Mouse (Mus musculus): ENCODE data around the gene Zp2. TPM values are rescaled to one million over a fixed set of nuclear protein-coding genes. Genes with fewer than 3 reads are reported as not detected.

Zp2 gene
- total and polyA plus RNA-seq, 3 experiments: not detected

DNA sequence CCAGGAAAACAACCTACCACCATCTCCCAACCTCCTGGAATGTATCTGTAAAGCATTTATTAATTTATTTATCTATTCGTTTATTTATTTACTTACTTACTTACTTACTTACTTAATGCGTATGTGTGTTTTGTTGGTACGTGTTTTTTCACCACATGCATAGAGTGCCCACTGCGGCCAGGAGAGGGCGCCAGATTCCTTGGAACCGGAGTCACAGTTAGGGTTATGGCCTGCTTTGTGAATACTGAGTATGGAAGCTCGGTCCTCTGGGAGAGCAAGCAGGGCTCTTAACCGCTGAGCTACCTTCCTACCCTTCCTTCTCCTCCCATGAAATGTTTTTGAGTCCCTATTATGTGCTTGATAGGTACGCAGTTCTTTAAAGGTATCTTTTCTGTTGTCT is 46.7 kb downstream of the Zp2 start:
- TF ChIP-seq ZC3H11A (IDR thresholded peaks at IDR 0.05; ENCODE audit: low read depth, low read length) (peak; percentile 50), SMC3 (IDR thresholded peaks at IDR 0.05; ENCODE audit: low read depth, low read length) (peak; percentile 64), MAFK (IDR thresholded peaks at IDR 0.05; ENCODE audit: borderline replicate concordance, low read depth, low read length) (no peak), CHD2 (IDR thresholded peaks at IDR 0.05; ENCODE audit: low read length) (no peak), MEF2A (IDR thresholded peaks at IDR 0.05; ENCODE audit: extremely low read depth, insufficient replicate concordance, low read depth, low read length, poor library complexity, severe bottlenecking) (no peak), JUND (IDR thresholded peaks at IDR 0.05; ENCODE audit: low read depth, low read length) (no peak), RAD21 (IDR thresholded peaks at IDR 0.05; ENCODE audit: low read depth, low read length) (peak; percentile 64), CHD1 (IDR thresholded peaks at IDR 0.05; ENCODE audit: low read depth, low read length) (no peak), GATA1 (IDR thresholded peaks at IDR 0.05; ENCODE audit: low read depth, low read length) (no peak), USF1 (IDR thresholded peaks at IDR 0.05; ENCODE audit: low read depth, low read length) (no peak), HCFC1 (IDR thresholded peaks at IDR 0.05; ENCODE audit: low read depth, low read length) (no peak), MAZ (IDR thresholded peaks at IDR 0.05; ENCODE audit: low read depth, low read length) (no peak), E2F4 (IDR thresholded peaks at IDR 0.05; ENCODE audit: borderline replicate concordance, low read depth, low read length) (no peak), KAT2A (conservative IDR thresholded peaks at IDR 0.05; ENCODE audit: low read depth, low read length) (no peak), ETS1 (IDR thresholded peaks at IDR 0.05; ENCODE audit: low read depth, low read length) (no peak), ZMIZ1 (IDR thresholded peaks at IDR 0.05; ENCODE audit: low read depth, low read length) (no peak), UBTF (IDR thresholded peaks at IDR 0.05; ENCODE audit: borderline replicate concordance, insufficient read depth, low read depth, low read length) (no peak), MAX (IDR thresholded peaks at IDR 0.05; ENCODE audit: low read length) (no peak), CTCF (IDR thresholded peaks at IDR 0.05 in 2 of 3, conservative IDR thresholded peaks at IDR 0.05 in 1 of 3; ENCODE audit: control insufficient read depth in 1 of 3, insufficient read depth in 1 of 3, low read depth in 2 of 3, low read length in 3 of 3, poor library complexity in 1 of 3, severe bottlenecking in 1 of 3) (peak; percentile 59 to 85 (median 74)), EP300 (IDR thresholded peaks at IDR 0.05; ENCODE audit: low read depth in 1 of 2, low read length in 2 of 2) (no peak), TCF12 (IDR thresholded peaks at IDR 0.05; ENCODE audit: low read depth, low read length) (no peak), ZNF384 (IDR thresholded peaks at IDR 0.05; ENCODE audit: low read depth, low read length) (no peak)
- H3K79me2 ChIP-seq (ENCODE audit: control insufficient read depth, insufficient read depth, low read length, poor library complexity): no peaks in the 10 kb centered on the region
- no peak overlapping the region for H3K27ac ChIP-seq (ENCODE audit: control insufficient read depth, low read depth, low read length)
- no peaks in the 10 kb centered on the region for H3K36me3 ChIP-seq (ENCODE audit: control insufficient read depth in 1 of 2, insufficient read depth in 2 of 2, low read length in 2 of 2)
- no peaks in the 10 kb centered on the region for H3K4me1 ChIP-seq (ENCODE audit: control insufficient read depth in 1 of 2, insufficient read depth in 2 of 2, low read length in 2 of 2)
- no peaks in the 10 kb centered on the region for H3K9me3 ChIP-seq (replicated peaks; ENCODE audit: insufficient read depth, low read length)
- peak; percentile 55 for DNase-seq (ENCODE audit: low read depth, low spot score)
- no peaks in the 10 kb centered on the region for H3K27me3 ChIP-seq (ENCODE audit: control insufficient read depth in 1 of 2, insufficient read depth in 2 of 2, low read length in 2 of 2)
- no peak overlapping the region for H3K9ac ChIP-seq (ENCODE audit: control insufficient read depth, low read depth, low read length, poor library complexity, severe bottlenecking)
- no peak overlapping the region for H3K4me3 ChIP-seq (ENCODE audit: control insufficient read depth in 1 of 2, insufficient read depth in 1 of 2, low read depth in 2 of 2, low read length in 2 of 2)

DNA sequence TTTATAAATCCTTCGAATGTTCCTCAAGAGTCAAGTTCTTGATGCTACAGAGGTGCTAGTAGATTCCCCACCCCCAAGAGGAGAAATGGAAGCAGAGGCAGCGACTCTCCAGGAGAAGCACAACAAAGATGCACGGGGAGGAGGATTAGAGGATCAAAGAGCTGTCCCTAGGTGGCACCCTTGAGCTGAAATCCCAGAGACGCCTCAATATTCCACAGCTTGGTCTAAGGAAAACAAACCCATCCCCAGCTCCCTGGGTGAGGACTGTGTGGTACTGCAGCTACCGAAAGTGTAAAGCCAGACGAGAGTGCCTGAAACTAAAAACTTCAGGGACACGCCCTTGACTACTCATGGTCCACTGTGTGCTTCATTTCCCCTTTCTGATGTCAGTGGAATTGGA is 47.2 kb downstream of the Zp2 start:
- H3K4me3 ChIP-seq (ENCODE audit: control insufficient read depth in 1 of 2, insufficient read depth in 1 of 2, low read depth in 2 of 2, low read length in 2 of 2): no peak overlapping the region
- TF ChIP-seq TCF12 (IDR thresholded peaks at IDR 0.05; ENCODE audit: low read depth, low read length): no peak
- TF ChIP-seq SMC3 (IDR thresholded peaks at IDR 0.05; ENCODE audit: low read depth, low read length): peak; percentile 37
- TF ChIP-seq ETS1 (IDR thresholded peaks at IDR 0.05; ENCODE audit: low read depth, low read length): no peak
- TF ChIP-seq POLR2AphosphoS5 (IDR thresholded peaks at IDR 0.05; ENCODE audit: borderline replicate concordance, low read depth, low read length): no peak
- no peak for TF ChIP-seq E2F4 (IDR thresholded peaks at IDR 0.05; ENCODE audit: borderline replicate concordance, low read depth, low read length)
- TF ChIP-seq POLR2AphosphoS2 (IDR thresholded peaks at IDR 0.05; ENCODE audit: low read length): no peak
- TF ChIP-seq USF1 (IDR thresholded peaks at IDR 0.05; ENCODE audit: low read depth, low read length): no peak
- TF ChIP-seq USF2 (IDR thresholded peaks at IDR 0.05; ENCODE audit: borderline replicate concordance in 1 of 2, insufficient read depth in 1 of 2, low read depth in 1 of 2, low read length in 2 of 2): no peak
- TF ChIP-seq ZMIZ1 (IDR thresholded peaks at IDR 0.05; ENCODE audit: low read depth, low read length): no peak
- no peak for TF ChIP-seq ZNF384 (IDR thresholded peaks at IDR 0.05; ENCODE audit: low read depth, low read length)
- TF ChIP-seq RAD21 (IDR thresholded peaks at IDR 0.05; ENCODE audit: low read depth, low read length): peak; percentile 14
- no peak for TF ChIP-seq ZC3H11A (IDR thresholded peaks at IDR 0.05; ENCODE audit: low read depth, low read length)
- TF ChIP-seq MYB (IDR thresholded peaks at IDR 0.05; ENCODE audit: low read depth, low read length): no peak
- no peak for TF ChIP-seq GABPA (IDR thresholded peaks at IDR 0.05; ENCODE audit: low read depth, low read length)
- TF ChIP-seq CTCF (IDR thresholded peaks at IDR 0.05 in 2 of 3, conservative IDR thresholded peaks at IDR 0.05 in 1 of 3; ENCODE audit: control insufficient read depth in 1 of 3, insufficient read depth in 1 of 3, low read depth in 2 of 3, low read length in 3 of 3, poor library complexity in 1 of 3, severe bottlenecking in 1 of 3): peak; percentile 45 to 47 (median 47); a peak in 5 of 6 replicates
- TF ChIP-seq JUND (IDR thresholded peaks at IDR 0.05; ENCODE audit: low read depth, low read length): no peak
- TF ChIP-seq BHLHE40 (IDR thresholded peaks at IDR 0.05; ENCODE audit: borderline replicate concordance, low read depth, low read length): no peak
- TF ChIP-seq HCFC1 (IDR thresholded peaks at IDR 0.05; ENCODE audit: low read depth, low read length): no peak
- TF ChIP-seq ELF1 (IDR thresholded peaks at IDR 0.05; ENCODE audit: low read depth, low read length): no peak

More for the DNA sequence above, 47.2 kb downstream of the Zp2 start:
- Histone ChIP-seq H3K9me3 (replicated peaks; ENCODE audit: insufficient read depth, low read length) (no peaks in the 10 kb centered on the region), H3K27ac (ENCODE audit: control insufficient read depth, low read depth, low read length) (no peak overlapping the region), H3K79me2 (ENCODE audit: control insufficient read depth, insufficient read depth, low read length, poor library complexity) (no peaks in the 10 kb centered on the region), H3K36me3 (ENCODE audit: control insufficient read depth in 1 of 2, insufficient read depth in 2 of 2, low read length in 2 of 2) (no peaks in the 10 kb centered on the region), H3K4me1 (ENCODE audit: control insufficient read depth in 1 of 2, insufficient read depth in 2 of 2, low read length in 2 of 2) (no peaks in the 10 kb centered on the region), H3K9ac (ENCODE audit: control insufficient read depth, low read depth, low read length, poor library complexity, severe bottlenecking) (no peak overlapping the region), H3K27me3 (ENCODE audit: control insufficient read depth in 1 of 2, insufficient read depth in 2 of 2, low read length in 2 of 2) (no peaks in the 10 kb centered on the region)
- peak; percentile 21 for DNase-seq (ENCODE audit: low read depth, low spot score)

Data from MEL (cell line).